Mouse (Mus musculus) cerebellum, adult 18-20 months (tissue): ENCODE measurements around the gene Grap2.

Experiments used
- DNase-seq, 2 experiments: peaks; one replicate each; pipeline ENCODE4 v3.0.0; 2021

The Grap2 gene

GRCm38 (mm10) chr15:80684786-80685602, 112.6 kb downstream of the Grap2 start:
- no peak for DNase-seq

- DNase-seq = no peak
These were observed 113.2 kb downstream of the Grap2 start for GRCm38 (mm10) chr15:80685603-80685895.

- no peak for DNase-seq
These were observed 116.1 kb downstream of the Grap2 start for GRCm38 (mm10) chr15:80688536-80688935.

DNA sequence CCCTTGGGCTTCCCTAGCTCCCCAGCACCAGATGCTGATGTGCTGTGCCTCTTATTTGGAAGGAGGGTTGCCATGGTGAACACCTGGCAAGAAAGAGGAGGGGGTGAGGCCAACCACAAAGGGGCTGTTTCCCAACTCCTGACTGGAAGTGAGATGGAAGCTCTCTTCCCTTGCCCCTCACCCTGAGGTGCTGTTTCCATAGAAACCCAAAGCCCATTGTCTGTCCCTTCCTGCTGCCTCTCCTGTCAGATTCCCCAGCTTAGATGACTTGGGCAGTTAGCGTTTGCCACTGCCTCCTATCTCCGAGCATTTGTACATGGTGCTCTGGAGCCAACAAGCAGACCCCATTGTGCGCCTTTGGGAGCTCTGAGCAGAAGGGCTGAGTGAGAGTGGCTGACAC, 121.1 kb downstream of the Grap2 start:
- no peak for DNase-seq

GRCm38 (mm10) chr15:80694125-80694910, 121.9 kb downstream of the Grap2 start:
- DNase-seq = peak; percentile 74 to 84

DNA sequence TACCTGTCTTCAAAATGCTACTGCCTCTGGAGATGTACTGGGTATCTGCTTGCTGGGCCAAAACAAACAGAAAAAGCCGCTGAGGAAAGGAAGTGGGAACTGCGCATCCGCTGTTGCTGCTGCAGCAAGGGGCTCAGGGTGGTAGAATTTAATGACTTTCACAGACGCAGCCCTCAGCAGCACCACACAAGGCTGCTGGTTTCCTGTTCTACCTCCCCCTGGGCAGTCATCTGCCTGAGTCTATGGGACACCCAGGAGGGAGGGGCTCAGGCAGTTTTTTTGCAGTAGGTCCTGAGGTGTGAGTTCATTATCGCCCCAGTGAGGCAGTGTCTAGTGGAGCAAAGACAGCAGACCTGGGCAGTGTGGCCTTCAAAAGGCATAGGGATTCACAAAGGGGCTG, 125.2 kb downstream of the Grap2 start:
- DNase-seq = no peak

GRCm38 (mm10) chr15:80701481-80702257, 129.3 kb downstream of the Grap2 start:
- no peak for DNase-seq
